Mouse (Mus musculus) ES-CJ7 (cell line): ENCODE measurements at regions not wholly inside any gene's neighbourhood (a gene's known extent, or its start where the extent isn't known, plus 50 kb on each side); places are given as distances from the start of the nearest gene placed in this dataset.

Source experiments
- DNase-seq: peaks from one replicate; pipeline ENCODE4 v3.0.0; 2011; ENCODE audit warnings: low read depth, low spot score

DNA sequence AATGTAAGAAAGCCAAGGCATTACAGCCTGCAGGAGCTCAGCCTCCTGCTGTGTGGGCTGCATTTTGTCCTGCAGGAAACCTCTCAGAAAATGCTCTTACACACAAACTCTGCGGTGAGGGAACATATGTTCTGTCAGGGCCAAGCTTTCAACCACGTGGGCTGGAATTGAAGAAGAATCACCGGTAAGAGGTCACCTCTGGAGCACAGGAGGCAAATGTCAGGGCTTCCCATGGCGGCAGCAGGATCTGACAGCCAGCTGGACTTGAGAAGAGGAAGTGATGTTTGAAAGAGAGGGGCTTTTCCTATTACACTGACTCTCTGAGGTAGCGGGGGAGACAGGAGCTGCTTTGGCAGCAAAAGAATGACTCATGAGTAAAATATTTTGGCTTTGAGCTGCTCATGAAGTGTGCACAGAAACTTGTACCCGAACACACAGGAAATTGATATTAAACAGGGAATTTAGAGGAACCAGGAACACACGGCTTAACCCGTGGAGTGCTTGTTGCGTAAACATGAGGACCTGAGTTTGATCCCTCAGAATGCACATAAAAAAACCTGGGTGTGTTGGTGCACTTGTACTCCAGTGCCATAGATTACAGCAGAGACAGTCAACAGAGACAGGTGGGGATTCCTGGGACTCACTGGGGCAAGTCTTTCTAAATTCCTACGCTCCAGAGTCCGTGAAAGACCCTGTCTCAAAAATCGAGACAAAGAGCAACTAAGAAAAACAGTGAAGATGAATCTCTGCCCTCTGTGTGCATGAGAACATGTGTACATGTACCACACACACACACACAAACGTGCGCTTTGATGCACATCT lies 848.1 kb upstream of the A1bg start:
- DNase-seq: no peak

DNA sequence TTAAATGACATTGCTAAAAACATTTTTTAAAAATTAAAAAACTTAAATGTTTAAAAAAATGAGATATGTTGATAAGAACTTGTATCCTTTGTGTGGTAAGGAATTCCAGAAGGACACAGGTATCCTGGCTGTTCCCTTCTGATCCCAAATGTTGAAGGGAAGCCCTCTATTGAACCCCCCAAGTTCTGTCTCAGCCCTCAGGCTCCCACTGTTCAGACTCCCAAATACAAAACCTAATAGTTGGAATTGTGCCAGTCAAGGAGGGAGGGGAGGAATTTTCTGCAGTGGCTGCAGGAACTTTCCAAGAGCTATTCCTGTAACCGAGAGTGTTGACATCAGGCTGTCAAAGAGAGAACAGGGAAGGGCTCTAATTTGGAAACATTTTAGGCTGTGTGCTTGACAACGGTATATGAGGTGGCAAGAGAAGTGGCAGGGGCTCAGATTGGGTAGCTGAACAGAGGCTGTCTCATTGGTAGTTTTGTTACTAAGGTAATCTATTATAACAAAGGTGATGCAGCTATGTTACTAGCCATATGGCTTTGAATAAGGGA lies 843.8 kb upstream of the A1bg start:
- DNase-seq: no peak

DNA sequence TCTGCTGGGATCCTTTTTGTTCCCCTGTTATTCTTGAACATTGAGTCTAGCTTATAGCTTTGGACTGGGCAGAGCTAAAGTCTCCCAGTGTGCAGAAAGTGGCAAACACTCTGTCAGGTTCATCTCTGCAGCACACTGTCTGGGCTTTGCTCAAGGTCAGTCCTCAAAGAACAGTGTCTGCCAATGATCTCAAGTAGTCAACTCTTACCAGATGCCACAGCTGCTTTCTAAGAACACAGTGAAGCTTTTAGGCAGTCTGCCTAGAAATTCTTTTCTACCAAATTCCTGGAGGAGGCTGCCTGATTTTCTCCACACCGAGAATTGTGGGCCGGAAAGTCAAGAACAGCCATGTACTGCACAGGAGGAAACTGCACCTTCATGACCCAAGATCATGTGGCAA lies 831.0 kb upstream of the A1bg start:
- no peak for DNase-seq

DNA sequence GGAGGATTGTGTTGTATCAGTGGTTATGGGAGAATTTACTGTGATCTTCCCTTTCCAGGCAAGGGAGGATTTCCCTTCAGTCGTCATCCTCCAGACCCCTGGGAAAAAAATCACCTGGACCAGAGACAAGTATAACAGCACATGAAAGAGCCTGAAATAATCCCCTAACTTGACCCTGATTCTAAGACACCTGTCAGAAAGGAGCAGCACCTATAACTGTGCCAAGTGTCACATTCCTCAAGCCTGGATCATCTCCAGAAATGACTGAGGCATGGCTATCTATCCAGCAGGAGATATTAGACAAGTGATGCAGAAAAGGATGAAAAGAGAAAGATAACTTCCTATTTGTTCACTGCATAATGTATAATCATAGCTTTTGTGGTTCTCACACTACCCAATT lies 800.9 kb upstream of the A1bg start:
- DNase-seq: no peak

DNA sequence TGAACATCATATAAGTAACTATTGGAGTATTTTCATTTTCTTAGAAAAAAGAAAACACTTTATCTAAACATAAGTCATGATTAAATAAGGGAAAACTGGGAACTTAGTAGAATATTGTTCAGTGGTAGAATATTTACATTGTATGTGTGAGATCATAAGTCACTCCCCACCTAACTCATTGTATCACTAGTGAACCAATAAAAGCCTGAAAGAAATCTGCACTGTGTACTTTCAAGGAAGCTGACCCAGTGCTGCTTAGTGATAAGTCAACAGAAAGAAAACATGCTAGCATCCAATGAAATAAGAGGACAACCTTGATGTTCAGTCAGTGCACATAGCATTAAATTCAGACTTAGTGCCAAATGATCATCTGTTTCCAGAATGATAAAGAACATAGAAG lies 795.7 kb upstream of the A1bg start:
- no peak for DNase-seq

DNA sequence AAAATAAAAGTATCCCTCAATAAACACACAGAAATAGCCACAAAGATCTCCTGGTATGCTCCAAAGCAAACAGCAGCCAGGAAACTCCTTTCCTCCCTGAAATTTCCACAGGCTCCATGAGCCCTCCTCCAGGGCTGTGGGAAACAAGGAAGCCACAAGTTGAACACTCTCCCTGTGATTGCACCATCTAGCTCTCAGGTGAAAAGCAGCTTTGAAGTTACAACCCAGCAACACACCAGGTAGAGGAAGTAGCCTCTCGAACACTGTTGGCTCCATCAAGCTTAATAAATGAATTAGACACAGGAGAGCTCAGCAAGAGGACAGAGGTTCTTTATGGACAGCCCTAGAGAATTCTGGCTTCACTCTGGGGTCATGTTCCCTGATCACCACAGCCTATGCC lies 794.4 kb upstream of the A1bg start:
- DNase-seq: no peak

DNA sequence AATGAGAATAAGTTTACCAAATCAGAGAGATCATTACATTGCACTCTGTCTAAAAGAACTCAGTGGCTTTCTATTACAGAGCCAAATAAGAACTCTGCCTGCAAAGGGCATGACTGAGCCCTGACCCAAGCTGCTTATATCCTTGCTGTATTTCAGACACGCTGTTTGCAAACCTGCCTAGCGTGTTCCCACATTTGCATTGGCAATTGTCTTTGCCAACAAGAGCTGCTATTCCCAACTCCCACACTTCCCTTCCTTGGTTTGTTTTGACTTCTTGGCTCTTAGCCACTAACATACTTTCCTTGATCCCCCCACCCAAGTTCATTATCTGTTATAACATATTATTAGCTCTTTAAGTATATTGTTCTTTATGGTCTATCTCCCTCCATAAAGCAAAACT lies 791.1 kb upstream of the A1bg start:
- no peak for DNase-seq

DNA sequence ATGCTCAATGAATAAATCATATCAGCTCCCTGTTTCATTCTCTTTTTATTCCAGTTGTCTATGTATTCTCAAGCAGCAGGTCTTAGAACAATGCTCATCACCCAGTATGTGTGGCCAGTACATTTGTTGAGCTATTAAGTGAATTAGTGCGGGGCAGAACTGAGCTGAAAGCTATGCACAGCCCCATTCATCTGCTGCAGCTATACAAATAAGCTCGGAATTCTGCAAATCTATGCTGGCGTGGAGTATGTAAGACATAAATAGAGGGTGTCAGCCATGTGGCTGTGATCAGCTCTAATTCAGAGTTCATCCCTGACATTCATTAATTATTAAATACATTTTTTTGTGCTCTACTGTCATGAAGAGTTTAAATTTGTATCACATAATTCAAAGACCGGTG lies 786.1 kb upstream of the A1bg start:
- no peak for DNase-seq

DNA sequence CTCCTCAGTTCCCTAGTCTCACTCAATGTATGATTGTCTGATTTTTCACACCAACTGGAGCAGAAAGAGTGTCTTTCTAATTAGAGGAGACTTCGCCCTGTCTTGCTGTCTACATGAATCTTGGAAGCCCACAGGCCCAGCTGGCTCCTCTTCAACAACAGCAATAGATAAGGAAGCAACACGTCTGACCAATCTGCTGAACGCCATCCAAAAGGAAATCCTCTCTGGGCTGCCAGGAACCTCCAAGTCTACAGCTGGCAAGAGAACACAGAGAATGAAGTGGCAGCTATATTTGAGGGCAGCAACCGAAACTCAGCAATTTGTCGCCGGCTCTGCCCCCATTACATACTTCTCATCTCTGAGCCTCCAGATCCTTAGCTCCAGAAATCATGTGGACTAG lies 785.1 kb upstream of the A1bg start:
- no peak for DNase-seq

DNA sequence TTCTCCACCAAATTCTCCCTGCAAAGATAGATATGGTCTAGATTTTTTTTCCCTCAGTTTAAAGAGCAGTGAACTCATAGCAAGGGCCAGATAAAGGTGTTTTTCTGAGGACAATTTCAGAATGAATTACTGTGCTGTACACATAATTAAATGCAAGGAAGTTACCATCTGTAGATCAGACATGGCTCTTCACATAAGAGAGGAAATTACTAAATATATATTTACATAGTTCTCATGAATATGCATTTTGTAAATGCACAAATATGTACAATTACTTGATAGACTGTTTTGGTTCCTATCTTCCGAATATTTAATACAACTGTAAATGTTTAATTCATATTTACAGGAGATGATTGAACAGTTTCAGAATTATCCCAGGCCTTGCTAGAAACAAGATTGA lies 769.9 kb upstream of the A1bg start:
- no peak for DNase-seq

DNA sequence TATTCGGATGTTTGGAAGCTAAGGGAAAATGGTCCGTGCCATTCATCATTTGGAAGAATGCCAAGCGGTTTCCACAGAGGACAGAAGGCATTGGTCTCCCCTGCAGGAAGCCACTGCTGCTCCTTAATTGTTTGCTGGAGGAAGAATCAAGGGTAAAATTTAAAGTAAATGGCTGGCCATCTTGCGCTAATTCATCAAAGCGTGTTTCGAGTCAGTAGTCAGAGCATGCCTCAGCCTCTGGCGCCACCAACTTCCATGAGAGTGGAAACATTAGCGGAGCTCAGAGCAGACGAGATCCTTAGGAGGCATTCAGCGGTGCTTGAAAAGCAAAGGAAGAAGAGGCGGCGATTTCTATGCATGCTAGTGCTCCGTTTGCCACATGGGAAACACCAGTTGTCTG lies 767.6 kb upstream of the A1bg start:
- no peak for DNase-seq

DNA sequence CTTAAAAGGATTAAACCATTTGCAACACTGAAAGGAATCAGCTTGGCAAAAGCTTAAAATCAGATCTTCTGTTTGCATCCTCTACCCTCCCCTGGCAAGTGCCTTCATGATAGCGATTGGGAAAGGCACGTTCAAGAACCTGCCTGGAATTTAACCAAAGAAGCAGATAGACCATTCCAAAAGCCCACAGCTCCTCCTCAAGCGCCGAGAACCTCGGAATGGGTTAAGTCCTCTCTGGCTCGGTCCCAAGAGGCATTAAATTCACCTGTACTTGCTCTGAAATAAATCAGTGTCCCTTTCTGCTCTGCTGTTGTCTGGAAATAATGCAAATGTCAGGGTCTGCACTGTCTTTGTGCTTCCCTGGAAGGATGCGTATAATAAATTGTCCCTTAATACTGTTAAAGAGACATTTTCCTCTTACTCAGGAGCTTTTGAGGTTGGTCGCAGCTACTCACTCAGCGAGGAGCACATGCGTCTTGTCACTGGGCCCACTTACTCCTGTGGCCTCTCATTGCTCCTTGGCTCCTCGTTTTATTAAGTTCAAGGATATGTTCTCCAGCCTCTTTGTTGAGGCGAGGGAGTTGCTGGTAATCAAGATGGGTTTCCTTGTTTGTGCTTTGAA lies 767.1 kb upstream of the A1bg start:
- no peak for DNase-seq

DNA sequence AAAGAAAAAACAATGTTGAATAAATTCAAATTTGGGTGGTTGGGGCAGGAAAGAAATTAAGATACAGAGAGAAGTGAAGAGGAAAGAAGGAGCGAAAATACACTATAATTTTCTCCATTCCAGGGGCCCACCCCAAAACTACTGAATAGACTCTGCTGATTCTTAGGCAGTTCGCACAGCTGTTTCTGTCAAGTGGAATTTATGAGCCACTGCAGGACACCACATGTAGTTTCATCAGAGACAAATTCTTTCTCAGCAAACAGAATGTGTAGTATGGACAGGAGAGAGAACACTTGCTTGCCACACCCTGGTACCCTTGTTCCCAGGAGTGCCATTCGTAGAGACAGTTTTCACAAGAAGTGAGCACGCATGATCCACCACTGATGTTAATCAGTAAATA lies 760.2 kb upstream of the A1bg start:
- DNase-seq: no peak

DNA sequence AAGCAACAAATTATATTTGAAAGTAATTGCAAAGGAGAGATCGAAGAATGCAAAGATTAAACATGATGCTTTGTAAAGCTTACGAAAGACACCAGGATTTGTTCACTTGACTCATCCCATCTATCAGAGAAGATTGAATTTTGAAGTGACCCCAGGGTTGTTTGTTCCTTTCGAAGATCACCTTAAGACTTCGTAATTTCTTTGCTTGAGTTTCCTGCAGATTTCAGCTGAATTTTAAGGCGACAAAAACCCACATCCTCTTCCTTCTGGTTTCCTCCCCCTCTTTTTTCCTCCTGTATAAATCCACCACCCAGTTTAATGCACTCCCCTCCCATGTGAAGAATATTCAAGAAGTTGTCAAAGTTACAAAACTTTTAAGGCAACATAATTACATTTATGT lies 747.7 kb upstream of the A1bg start:
- DNase-seq: no peak

DNA sequence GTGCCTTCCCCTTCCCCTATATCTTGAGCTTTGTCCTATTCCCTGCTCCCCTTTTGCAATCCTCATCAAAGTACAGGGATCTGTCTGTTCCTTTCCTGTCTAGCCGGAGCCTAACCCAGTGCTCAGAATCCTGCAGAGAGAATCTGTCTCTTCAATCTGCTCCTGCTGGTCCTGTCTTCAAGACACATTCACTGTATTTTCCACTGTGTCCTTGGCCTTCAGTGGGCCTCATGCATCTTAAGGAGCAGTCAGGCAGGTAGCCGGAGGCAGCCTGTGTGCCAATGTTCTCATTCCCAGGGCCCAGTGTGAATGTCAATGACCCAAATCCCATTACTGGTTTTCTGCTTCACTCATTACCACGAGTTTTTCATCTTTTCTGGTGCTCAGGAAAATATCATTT lies 737.8 kb upstream of the A1bg start:
- no peak for DNase-seq

DNA sequence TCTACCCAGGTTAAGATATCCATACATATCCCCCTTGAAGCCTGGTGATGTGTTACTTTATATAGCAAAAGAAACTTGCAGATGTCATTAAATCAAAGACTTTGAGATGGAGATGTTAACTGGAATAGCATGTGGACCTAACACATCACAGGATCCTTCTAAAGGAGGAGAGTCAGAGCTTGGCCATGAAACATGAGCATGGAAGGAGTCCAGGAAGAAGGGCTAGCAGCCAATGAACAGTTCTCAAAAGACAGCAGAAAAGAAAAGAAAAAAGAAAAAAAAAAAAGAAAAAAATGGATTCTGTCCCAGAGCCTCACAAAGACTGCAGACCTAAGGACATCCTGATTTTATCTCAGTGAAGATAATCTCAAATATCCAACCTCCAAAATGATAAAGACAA lies 734.1 kb upstream of the A1bg start:
- DNase-seq: no peak

DNA sequence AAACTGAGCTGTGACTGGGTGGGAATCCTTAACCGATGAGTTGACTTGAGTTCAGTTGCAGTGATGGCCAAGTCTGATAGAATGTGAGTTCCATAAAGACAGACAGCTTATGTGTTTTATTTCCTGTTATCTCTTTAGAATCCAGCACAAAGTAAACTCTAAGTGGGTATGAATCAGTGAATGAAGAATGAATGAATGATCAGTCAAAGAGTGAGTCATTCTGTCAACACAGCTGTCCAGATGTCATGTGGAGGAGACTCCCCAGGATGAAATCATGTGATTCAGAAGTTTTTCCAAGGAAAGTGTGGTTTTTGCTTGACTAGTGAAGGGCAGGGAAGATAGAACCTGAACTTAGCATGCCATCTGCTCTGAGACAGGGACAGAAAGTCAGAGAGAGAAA lies 732.0 kb upstream of the A1bg start:
- DNase-seq: no peak

DNA sequence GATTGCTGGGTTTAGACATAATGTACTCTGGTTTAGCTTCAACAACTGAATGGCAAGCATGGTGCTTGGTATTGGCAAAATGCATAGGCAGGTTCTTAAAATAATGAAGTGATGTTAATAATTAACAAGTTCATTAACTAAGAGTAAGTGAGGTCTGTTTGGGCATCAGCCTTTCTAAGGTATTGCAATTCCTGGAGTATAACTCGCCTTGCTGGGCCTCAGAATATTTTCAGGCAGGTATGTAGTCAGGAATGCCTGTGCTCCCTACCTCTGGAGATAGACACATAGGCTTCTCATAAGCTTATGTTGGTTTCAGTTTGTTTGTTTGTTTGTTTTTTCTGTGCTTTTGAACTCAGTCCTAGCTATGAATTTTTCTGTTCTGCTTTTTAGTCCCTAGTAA lies 731.0 kb upstream of the A1bg start:
- no peak for DNase-seq

DNA sequence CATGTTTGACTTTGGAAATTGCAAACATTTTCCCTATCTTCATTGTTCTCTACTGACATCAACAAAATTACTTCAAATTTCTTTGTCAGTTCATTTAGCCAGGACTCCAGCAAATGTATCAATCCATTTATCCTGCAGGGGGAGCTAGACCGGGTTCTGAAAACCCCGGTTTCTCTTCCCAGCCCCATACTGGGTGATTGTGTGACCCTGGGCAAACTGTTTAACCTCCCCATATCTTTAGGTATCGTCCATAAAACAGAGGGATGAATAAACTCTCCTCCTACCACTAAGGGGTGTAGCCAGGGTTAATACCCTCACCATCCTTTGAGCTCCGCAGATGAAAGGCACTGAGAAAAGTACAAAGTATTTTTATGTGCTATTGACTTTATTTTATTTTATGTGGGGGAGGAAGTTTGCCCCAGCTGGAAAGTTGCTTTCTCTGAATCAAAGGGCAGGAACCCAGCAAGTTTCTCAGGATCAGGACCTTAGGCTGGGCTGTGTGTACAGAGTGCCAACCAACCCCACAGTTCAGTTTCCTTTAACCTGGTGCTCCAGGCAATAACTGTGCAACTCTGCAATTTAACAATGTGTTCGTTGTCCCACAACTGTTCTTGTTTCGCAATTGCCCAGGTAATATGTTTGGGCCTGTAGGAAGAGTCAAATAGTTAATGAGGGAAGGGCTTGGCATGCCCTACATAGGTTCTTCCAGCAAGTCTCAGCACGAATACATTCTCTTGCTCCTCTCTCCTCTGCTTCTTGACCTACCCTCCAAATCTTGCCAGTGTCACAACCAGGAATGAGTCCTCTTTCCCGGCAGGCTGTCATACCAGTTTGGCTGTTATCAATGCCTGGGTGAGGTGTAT lies 696.1 kb upstream of the A1bg start:
- DNase-seq: peak; percentile 11

DNA sequence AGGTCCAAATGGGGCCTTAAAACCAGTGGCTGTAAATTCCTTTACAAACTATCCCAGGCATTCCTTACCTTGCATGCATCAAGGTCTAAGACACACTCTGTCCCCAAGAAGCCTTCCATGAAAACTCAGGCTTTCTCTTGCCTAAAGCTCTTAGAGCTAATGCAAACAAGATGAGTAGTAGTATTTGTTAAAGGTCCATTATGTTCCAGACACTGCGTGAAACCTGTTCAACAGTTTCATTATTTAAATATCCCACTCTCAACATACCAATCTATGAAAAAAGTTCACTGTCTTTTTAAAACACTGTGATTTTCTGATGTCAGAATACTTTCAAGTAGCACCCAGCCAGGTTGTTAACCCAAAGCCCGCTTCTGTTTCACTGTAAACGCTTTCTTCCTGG lies 687.9 kb upstream of the A1bg start:
- no peak for DNase-seq

DNA sequence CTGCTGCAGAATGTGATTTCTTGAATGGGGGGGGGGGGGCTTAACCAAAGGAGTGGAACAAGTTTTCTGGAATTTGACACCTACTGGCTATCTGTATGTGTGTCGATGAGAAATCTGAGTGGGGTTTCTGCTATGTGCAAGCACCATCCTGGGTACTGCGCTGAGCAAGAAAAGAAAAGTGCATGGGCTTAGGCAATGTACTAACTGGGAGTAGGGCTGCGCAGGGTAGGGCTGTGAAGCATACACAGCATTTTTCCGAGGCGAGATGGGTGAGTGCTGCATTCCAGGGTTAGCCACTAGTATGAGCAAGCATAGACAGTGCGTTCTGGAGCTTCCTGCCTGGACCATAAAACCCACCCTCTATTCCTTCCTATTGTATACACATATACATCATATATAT lies 686.8 kb upstream of the A1bg start:
- no peak for DNase-seq

DNA sequence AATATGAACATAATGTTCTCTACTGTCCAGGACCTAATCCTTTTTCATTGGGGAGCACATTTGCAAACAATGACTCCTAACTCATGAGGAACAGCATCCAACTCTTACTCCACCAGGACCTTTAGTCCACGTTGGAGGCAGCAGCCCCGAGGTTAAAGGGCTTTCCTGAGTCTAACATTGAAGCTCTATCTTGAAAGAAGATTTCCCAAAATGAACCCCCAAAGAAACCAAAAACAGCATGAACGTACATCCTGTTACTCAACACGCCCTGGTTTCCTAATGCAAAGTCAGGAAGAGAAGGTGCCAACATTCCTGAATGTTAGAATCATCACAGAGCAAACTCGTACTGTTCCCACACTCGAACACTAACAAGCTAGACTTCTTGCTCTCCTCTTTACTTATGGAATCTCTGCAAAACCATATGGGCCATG lies 685.5 kb upstream of the A1bg start:
- no peak for DNase-seq
